Mouse (Mus musculus): Measurements from ENCODE around the gene Lxn. TPM values are rescaled to one million over a fixed set of nuclear protein-coding genes. Genes with fewer than 3 reads are reported as not detected.

Lxn gene
- 52.9 TPM for polyA plus RNA-seq (2017; shearing (Covaris generic))

DNA sequence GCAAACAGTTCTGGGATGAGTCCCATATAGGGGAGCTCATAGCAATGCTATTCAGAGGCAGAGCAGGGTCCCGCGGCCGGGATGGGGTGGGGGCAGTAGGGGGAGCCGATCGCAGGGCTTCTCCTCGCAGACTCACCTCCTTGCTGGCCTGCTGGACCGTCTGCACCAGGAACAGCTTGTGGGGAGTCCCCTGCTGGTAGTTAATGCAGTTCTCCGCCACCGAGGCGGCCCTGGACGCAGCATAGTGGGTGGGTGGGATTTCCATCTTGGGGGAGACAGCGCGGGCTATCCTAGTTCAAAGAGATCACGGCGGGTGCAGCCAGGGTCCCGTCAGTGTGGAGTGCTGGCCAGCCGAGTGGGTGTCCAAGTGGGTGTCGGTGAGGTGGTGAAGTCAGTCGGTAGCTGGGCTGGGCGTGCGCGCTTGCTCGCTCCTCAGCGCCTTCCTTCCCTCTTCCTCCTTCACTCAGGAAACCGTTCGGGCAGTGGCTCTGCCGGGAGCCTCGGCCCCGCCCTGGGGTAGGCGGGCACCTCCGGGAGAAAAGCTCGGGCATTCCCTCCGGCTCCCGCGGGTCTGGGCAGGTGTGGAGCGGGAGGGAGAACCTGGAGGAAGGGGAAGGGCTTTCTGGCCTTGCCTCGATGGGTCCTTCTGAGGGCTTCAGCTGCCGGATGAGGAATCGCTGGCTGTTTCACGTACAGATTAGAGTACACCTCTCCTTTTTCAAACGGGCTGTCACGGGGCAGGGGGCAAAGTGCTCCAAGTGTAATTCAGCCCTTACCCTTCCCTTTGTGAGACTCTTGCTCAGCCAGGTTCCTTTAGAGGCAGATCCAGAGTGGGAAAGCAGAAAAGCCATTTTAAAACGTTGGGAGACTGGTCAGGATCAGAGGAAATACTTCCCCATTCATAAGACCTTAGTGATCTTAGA is at the start of gene Lxn:
TSS of gene Lxn (minus strand) at position 477 of the 923 bp plus-strand sequence.

DNA sequence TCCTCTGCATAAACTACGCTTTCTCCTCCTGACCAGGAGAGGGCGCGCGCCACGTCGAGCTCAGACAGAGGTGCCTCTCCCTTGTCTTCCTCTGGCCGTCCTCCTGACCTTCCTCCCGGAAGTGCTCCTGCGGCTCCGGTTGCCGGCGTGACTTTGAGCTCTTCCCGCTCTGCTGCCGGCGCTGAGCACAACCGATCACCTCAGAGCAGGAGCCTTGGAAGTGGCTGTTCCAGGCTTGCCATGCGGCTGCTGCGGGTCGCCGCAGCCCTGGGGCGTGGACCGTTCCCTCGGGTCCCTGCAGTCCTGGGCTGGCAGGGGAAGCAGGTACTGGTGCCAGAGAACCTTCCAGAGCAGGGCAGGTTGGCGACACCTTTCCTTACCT is 33.7 kb downstream of the Lxn start, which contains the start of gene Gfm1:
TSS of gene Gfm1 (plus strand) at position 98 of the 382 bp plus-strand sequence.

Other genes with a start within 250 kb of the Lxn start
- 0.50 TPM for gene Mlf1, start 89.8 kb downstream of the Lxn start, polyA plus RNA-seq (2017; shearing (Covaris generic))
- not detected for gene Gm17402, start 88.8 kb downstream of the Lxn start, polyA plus RNA-seq (2017; shearing (Covaris generic))
- gene Gfm1, start 33.8 kb downstream of the Lxn start, polyA plus RNA-seq (2017; shearing (Covaris generic)): 55.7 TPM
- 0.35 TPM for gene Rarres1, start 51.6 kb upstream of the Lxn start, polyA plus RNA-seq (2017; shearing (Covaris generic))
- 37.9 TPM for gene Mfsd1, start 118.8 kb upstream of the Lxn start, polyA plus RNA-seq (2017; shearing (Covaris generic))